Mouse (Mus musculus): Measurements from ENCODE around the gene Hhipl1. TPM values are rescaled to one million over a fixed set of nuclear protein-coding genes. Genes with fewer than 3 reads are reported as not detected.

Gene Hhipl1
- total and polyA plus RNA-seq, 3 experiments = not detected

DNA sequence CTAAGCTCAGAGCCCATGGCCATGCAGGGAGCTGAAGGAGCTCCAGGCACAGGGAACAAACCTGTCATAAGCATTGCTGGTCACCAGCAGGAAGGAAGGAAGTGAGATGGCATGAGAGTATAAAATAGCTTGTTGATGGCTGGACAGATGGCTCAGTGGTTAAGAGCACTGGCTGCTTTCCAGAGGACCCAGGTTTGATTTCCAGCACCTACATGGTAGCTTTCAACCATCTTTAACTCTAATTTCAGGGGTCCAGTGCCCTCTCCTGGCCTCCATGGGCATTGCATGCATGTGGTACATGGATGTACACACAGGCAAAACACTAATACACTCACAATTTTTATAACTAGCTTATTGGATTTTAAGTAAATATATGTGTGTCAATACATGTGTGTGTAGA lies 49.9 kb downstream of the Hhipl1 start:
- Histone ChIP-seq H3K27me3 (ENCODE audit: control insufficient read depth in 1 of 2, insufficient read depth in 2 of 2, low read length in 2 of 2) (no peaks in the 10 kb centered on the region), H3K36me3 (ENCODE audit: control insufficient read depth in 1 of 2, insufficient read depth in 2 of 2, low read length in 2 of 2) (no peaks in the 10 kb centered on the region), H3K4me3 (ENCODE audit: control insufficient read depth in 1 of 2, insufficient read depth in 1 of 2, low read depth in 2 of 2, low read length in 2 of 2) (no peak overlapping the region), H3K79me2 (ENCODE audit: control insufficient read depth, insufficient read depth, low read length, poor library complexity) (no peaks in the 10 kb centered on the region), H3K9ac (ENCODE audit: control insufficient read depth, low read depth, low read length, poor library complexity, severe bottlenecking) (no peak overlapping the region), H3K27ac (ENCODE audit: control insufficient read depth, low read depth, low read length) (no peak overlapping the region), H3K9me3 (replicated peaks; ENCODE audit: insufficient read depth, low read length) (no peaks in the 10 kb centered on the region), H3K4me1 (ENCODE audit: control insufficient read depth in 1 of 2, insufficient read depth in 2 of 2, low read length in 2 of 2) (no peaks in the 10 kb centered on the region)
- TF ChIP-seq KAT2A (conservative IDR thresholded peaks at IDR 0.05; ENCODE audit: low read depth, low read length) = no peak
- TF ChIP-seq CTCF (IDR thresholded peaks at IDR 0.05 in 2 of 3, conservative IDR thresholded peaks at IDR 0.05 in 1 of 3; ENCODE audit: control insufficient read depth in 1 of 3, insufficient read depth in 1 of 3, low read depth in 2 of 3, low read length in 3 of 3, poor library complexity in 1 of 3, severe bottlenecking in 1 of 3) = peak in 1 of 3 experiments; percentile 11; a peak in 1 of 6 replicates
- no peak for DNase-seq (ENCODE audit: low read depth, low spot score)

DNA sequence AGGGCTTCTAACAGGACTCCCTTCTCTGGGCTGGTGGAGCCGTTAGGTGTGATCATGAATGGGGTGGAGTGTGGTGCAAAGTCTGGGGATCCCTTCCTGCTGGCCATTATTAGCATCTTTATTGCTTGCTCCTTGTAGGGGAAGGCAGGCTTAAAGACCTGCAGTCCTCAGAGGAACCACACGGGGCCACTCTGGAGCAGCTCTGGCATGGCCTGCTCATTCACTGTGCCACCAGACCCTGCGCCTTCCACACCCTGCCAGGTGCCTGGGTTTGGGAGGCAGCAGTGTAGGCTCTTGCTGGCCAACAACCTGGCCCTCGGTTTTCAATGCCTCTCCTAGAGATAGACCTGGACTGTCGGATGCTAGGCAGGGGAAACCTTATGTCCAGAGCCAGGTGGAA lies 57.7 kb downstream of the Hhipl1 start:
- Histone ChIP-seq H3K36me3 (ENCODE audit: control insufficient read depth in 1 of 2, insufficient read depth in 2 of 2, low read length in 2 of 2) (no peaks in the 10 kb centered on the region), H3K4me3 (ENCODE audit: control insufficient read depth in 1 of 2, insufficient read depth in 1 of 2, low read depth in 2 of 2, low read length in 2 of 2) (no peak overlapping the region), H3K27me3 (ENCODE audit: control insufficient read depth in 1 of 2, insufficient read depth in 2 of 2, low read length in 2 of 2) (no peaks in the 10 kb centered on the region), H3K9ac (ENCODE audit: control insufficient read depth, low read depth, low read length, poor library complexity, severe bottlenecking) (no peak overlapping the region), H3K9me3 (replicated peaks; ENCODE audit: insufficient read depth, low read length) (no peaks in the 10 kb centered on the region), H3K79me2 (ENCODE audit: control insufficient read depth, insufficient read depth, low read length, poor library complexity) (no peaks in the 10 kb centered on the region), H3K27ac (ENCODE audit: control insufficient read depth, low read depth, low read length) (no peak overlapping the region), H3K4me1 (ENCODE audit: control insufficient read depth in 1 of 2, insufficient read depth in 2 of 2, low read length in 2 of 2) (no peaks in the 10 kb centered on the region)
- DNase-seq (ENCODE audit: low read depth, low spot score) = no peak
- TF ChIP-seq CTCF (IDR thresholded peaks at IDR 0.05 in 2 of 3, conservative IDR thresholded peaks at IDR 0.05 in 1 of 3; ENCODE audit: control insufficient read depth in 1 of 3, insufficient read depth in 1 of 3, low read depth in 2 of 3, low read length in 3 of 3, poor library complexity in 1 of 3, severe bottlenecking in 1 of 3) (no peak), SIN3A (IDR thresholded peaks at IDR 0.05; ENCODE audit: low read length) (no peak), MXI1 (IDR thresholded peaks at IDR 0.05; ENCODE audit: low read depth, low read length) (no peak), MAFK (IDR thresholded peaks at IDR 0.05; ENCODE audit: borderline replicate concordance, low read depth, low read length) (no peak), ELF1 (IDR thresholded peaks at IDR 0.05; ENCODE audit: low read depth, low read length) (no peak), ZNF384 (IDR thresholded peaks at IDR 0.05; ENCODE audit: low read depth, low read length) (no peak), NELFE (IDR thresholded peaks at IDR 0.05; ENCODE audit: low read depth, low read length) (no peak), MAZ (IDR thresholded peaks at IDR 0.05; ENCODE audit: low read depth, low read length) (no peak), MYB (IDR thresholded peaks at IDR 0.05; ENCODE audit: low read depth, low read length) (no peak), BHLHE40 (IDR thresholded peaks at IDR 0.05; ENCODE audit: borderline replicate concordance, low read depth, low read length) (no peak), ZMIZ1 (IDR thresholded peaks at IDR 0.05; ENCODE audit: low read depth, low read length) (no peak), UBTF (IDR thresholded peaks at IDR 0.05; ENCODE audit: borderline replicate concordance, insufficient read depth, low read depth, low read length) (no peak), TAL1 (IDR thresholded peaks at IDR 0.05; ENCODE audit: low read length) (no peak), GATA1 (IDR thresholded peaks at IDR 0.05; ENCODE audit: low read depth, low read length) (no peak)

DNA sequence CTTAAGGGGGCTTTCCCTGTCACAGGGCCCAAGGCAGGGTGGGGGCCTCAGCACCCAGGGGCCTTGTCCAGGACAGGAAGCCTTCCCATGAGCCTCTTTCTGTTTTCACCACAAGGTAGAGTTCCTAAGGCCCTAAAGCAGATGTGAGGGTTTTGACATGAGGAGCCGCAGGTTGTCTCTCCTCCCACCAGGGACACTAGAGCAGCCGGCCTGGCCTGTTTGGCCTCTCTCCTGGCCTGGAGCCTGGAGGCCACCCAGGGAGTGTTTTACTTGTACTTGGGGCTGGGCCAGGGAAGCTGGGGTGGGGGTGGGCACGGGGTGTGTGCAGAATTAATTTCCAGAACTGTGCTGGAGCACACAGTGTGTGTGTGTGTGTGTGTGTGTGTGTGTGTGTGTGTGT lies 59.3 kb downstream of the Hhipl1 start:
- Histone ChIP-seq H3K36me3 (ENCODE audit: control insufficient read depth in 1 of 2, insufficient read depth in 2 of 2, low read length in 2 of 2) (no peaks in the 10 kb centered on the region), H3K27ac (ENCODE audit: control insufficient read depth, low read depth, low read length) (no peak overlapping the region), H3K79me2 (ENCODE audit: control insufficient read depth, insufficient read depth, low read length, poor library complexity) (no peaks in the 10 kb centered on the region), H3K4me1 (ENCODE audit: control insufficient read depth in 1 of 2, insufficient read depth in 2 of 2, low read length in 2 of 2) (no peaks in the 10 kb centered on the region), H3K9ac (ENCODE audit: control insufficient read depth, low read depth, low read length, poor library complexity, severe bottlenecking) (no peak overlapping the region), H3K4me3 (ENCODE audit: control insufficient read depth in 1 of 2, insufficient read depth in 1 of 2, low read depth in 2 of 2, low read length in 2 of 2) (no peak overlapping the region), H3K9me3 (replicated peaks; ENCODE audit: insufficient read depth, low read length) (no peaks in the 10 kb centered on the region), H3K27me3 (ENCODE audit: control insufficient read depth in 1 of 2, insufficient read depth in 2 of 2, low read length in 2 of 2) (no peaks in the 10 kb centered on the region)
- no peak for DNase-seq (ENCODE audit: low read depth, low spot score)
- TF ChIP-seq ETS1 (IDR thresholded peaks at IDR 0.05; ENCODE audit: low read depth, low read length) (no peak), ELF1 (IDR thresholded peaks at IDR 0.05; ENCODE audit: low read depth, low read length) (no peak), MAX (IDR thresholded peaks at IDR 0.05; ENCODE audit: low read length) (no peak), BHLHE40 (IDR thresholded peaks at IDR 0.05; ENCODE audit: borderline replicate concordance, low read depth, low read length) (no peak), USF2 (IDR thresholded peaks at IDR 0.05; ENCODE audit: borderline replicate concordance in 1 of 2, insufficient read depth in 1 of 2, low read depth in 1 of 2, low read length in 2 of 2) (no peak), USF1 (IDR thresholded peaks at IDR 0.05; ENCODE audit: low read depth, low read length) (no peak), NELFE (IDR thresholded peaks at IDR 0.05; ENCODE audit: low read depth, low read length) (no peak), POLR2AphosphoS2 (IDR thresholded peaks at IDR 0.05; ENCODE audit: low read length) (no peak), TAL1 (IDR thresholded peaks at IDR 0.05; ENCODE audit: low read length) (no peak), TBP (IDR thresholded peaks at IDR 0.05; ENCODE audit: low read depth, low read length) (no peak)

Measured in MEL (cell line).